Mouse (Mus musculus) liver, embryonic 14.5 days (tissue): ENCODE results near the gene Clk2. TPM values are rescaled to one million over a fixed set of nuclear protein-coding genes. Genes with fewer than 3 reads are reported as not detected.
A peak's percentile ranks its signal among the peaks of the same experiment; 100 is the strongest.

Experiments used
- ATAC-seq: fragments of 200-750 bp; cut with Nextera tagmentation; 2 replicates; pipeline ENCODE4 v1.8.0; 2017; ENCODE audit warnings: moderate number of reproducible peaks, mild to moderate bottlenecking, moderate library complexity; ENCODE audit not compliant: insufficient read depth
- DNase-seq, 3 experiments: peaks; one replicate each; pipeline ENCODE4 v3.0.0-alpha.2; 2012 to 2013; ENCODE audit warnings: low read depth in 3 of 3, low spot score in 3 of 3
- H3K27ac ChIP-seq: fragments of 300-500 bp; sonication (generic); 2 replicates; pipeline ENCODE4 v1.5.1; 2014; ENCODE audit warnings: moderate library complexity, mild to moderate bottlenecking, control low read depth, inconsistent platforms
- H3K27me3 ChIP-seq: fragments of 300-500 bp; sonication (generic); 2 replicates; pipeline ENCODE4 v1.6.1; 2014; ENCODE audit warnings: mild to moderate bottlenecking, low read length, moderate library complexity; ENCODE audit not compliant: control insufficient read depth, insufficient read depth
- H3K36me3 ChIP-seq: fragments of 300-500 bp; sonication (generic); replicated peaks from 2 replicates; pipeline ENCODE4 v1.6.1; 2014; ENCODE audit warnings: low read depth; ENCODE audit not compliant: control insufficient read depth, insufficient read depth
- H3K4me1 ChIP-seq, 2 experiments: fragments of 200-500 bp in 1 of 2; fragments of 300-500 bp in 1 of 2; sonication (generic) in 1 of 2; replicated peaks; 2 replicates each; pipeline ENCODE4 v1.6.1; 2012 to 2014; ENCODE audit warnings: antibody characterized with exemption in 1 of 2, inconsistent platforms in 1 of 2, low read length in 1 of 2; ENCODE audit not compliant: control insufficient read depth in 2 of 2, insufficient read depth in 2 of 2
- H3K4me2 ChIP-seq: fragments of 300-500 bp; sonication (generic); 2 replicates; pipeline ENCODE4 v1.6.1; 2014; ENCODE audit warnings: low read depth, mild to moderate bottlenecking, control low read depth, moderate library complexity
- H3K4me3 ChIP-seq, 2 experiments: fragments of 200-500 bp in 1 of 2; fragments of 300-500 bp in 1 of 2; sonication (generic) in 1 of 2; 2 replicates each; pipeline ENCODE4 v1.5.1; 2012 to 2014; ENCODE audit warnings: low read depth in 2 of 2, low read length in 2 of 2, mild to moderate bottlenecking in 2 of 2, control low read depth in 1 of 2, inconsistent platforms in 1 of 2, moderate library complexity in 1 of 2; ENCODE audit not compliant: insufficient read depth in 1 of 2
- H3K9ac ChIP-seq: fragments of 300-500 bp; sonication (generic); replicated peaks from 2 replicates; pipeline ENCODE4 v1.6.1; 2014; ENCODE audit warnings: mild to moderate bottlenecking, control low read depth, moderate library complexity
- H3K9me3 ChIP-seq: fragments of 300-500 bp; sonication (generic); 2 replicates; pipeline ENCODE4 v1.6.1; 2016; ENCODE audit warnings: low read length, mixed read lengths; ENCODE audit not compliant: control insufficient read depth
- CTCF ChIP-seq: IDR thresholded peaks from 2 replicates; pipeline ENCODE4 v1.5.1; 2016; ENCODE audit warnings: antibody characterized with exemption, low read depth, control low read depth
- EP300 ChIP-seq: IDR thresholded peaks from 2 replicates; pipeline ENCODE4 v1.6.1; 2016; ENCODE audit warnings: antibody characterized with exemption, low read depth
- WGBS: fragments of 180-500 bp; shearing (Covaris S2); extraction: QIAGEN DNeasy Blood & Tissue Kit; methylation state at CpG from one replicate; pipeline ENCODE4 v1.1.7; 2014; ENCODE audit not compliant: insufficient replicate concordance; 5-methylcytosine and 5-hydroxymethylcytosine counted together
- polyA plus RNA-seq, 2 experiments: library from polyadenylated mRNA; depleted of rRNA in 1 of 2; stranded (reverse) in 1 of 2; unstranded in 1 of 2; fragments of >200 nt; fragmentation: Nextera tagmentation in 1 of 2; extraction: Ambion mirVana in 1 of 2; gene quantifications; 2 replicates each; pipeline versions ENCODE4 v1.2.1 to v1.2.3; 2012 to 2014

The Clk2 gene
- polyA plus RNA-seq, 2 experiments, result 6.7 to 28.8 TPM

GRCm38 (mm10) chr3:89182531-89183057 is 18.0 kb downstream of the Clk2 start:
- WGBS, result 24% methylated on average over 7 of the region's 7 CpGs

GRCm38 (mm10) chr3:89183058-89183958 is 18.7 kb downstream of the Clk2 start, which contains the start of gene Fam189b:
Gene Fam189b (plus strand): TSS chr3:89183143.
- Histone ChIP-seq H3K4me1 (peaks cover 10 to 13% of the 10 kb centered on the region in 2 experiments), H3K9me3 (no peaks in the 10 kb centered on the region), H3K9ac (peak within 1 kb of the TSS; percentile 3), H3K27me3 (no peaks in the 10 kb centered on the region), H3K4me3 (peak within 1 kb of the TSS; percentile 44 to 68), H3K4me2 (peak within 1 kb of the TSS; percentile 63), H3K36me3 (peaks cover 19% of the 10 kb centered on the region), H3K27ac (peak within 1 kb of the TSS; percentile 20; the same call in 1 of the 2 replicates)
- TF ChIP-seq EP300 (no peak), CTCF (0 out of 2 replicates have a peak, but pooled peaks have one; percentile 9)
- WGBS, result 19% methylated on average over 39 of the region's 39 CpGs
- DNase-seq (peak; percentile 49 to 62 (median 53)), ATAC-seq (peak; percentile 88)

More at GRCm38 (mm10) chr3:89182531-89183057, 18.0 kb downstream of the Clk2 start:
- TF ChIP-seq CTCF (no peak), EP300 (no peak)
- Histone ChIP-seq H3K27ac (peak overlapping the region; percentile 20; the same call in 1 of the 2 replicates), H3K36me3 (peaks cover 19% of the 10 kb centered on the region), H3K4me2 (peak overlapping the region; percentile 63), H3K9me3 (no peaks in the 10 kb centered on the region), H3K4me1 (peaks cover 12 to 15% of the 10 kb centered on the region in 2 experiments), H3K27me3 (no peaks in the 10 kb centered on the region), H3K9ac (no peak overlapping the region), H3K4me3 (peak overlapping the region in 1 of 2 experiments; percentile 44; a peak in 2 of 4 replicates)
- no peak for ATAC-seq
- DNase-seq, result no peak

GRCm38 (mm10) chr3:89183959-89184315 is 19.3 kb downstream of the Clk2 start:
- Histone ChIP-seq H3K27ac (no peak overlapping the region), H3K4me3 (no peak overlapping the region), H3K4me2 (peak overlapping the region; percentile 63), H3K36me3 (peaks cover 19% of the 10 kb centered on the region), H3K9ac (no peak overlapping the region), H3K27me3 (no peaks in the 10 kb centered on the region), H3K9me3 (no peaks in the 10 kb centered on the region), H3K4me1 (peaks cover 6 to 7% of the 10 kb centered on the region in 2 experiments; a peak in 2 of 4 replicates)
- no peak for ATAC-seq
- DNase-seq, result no peak
- WGBS, result 73% methylated on average over 6 of the region's 6 CpGs
- TF ChIP-seq CTCF (no peak), EP300 (no peak)

- Histone ChIP-seq H3K36me3 (peaks cover 4% of the 10 kb centered on the region), H3K27ac (no peak overlapping the region), H3K4me3 (no peak overlapping the region), H3K9ac (no peak overlapping the region), H3K4me1 (peaks cover 6% of the 10 kb centered on the region in 2 experiments; a peak in 2 of 4 replicates), H3K9me3 (no peaks in the 10 kb centered on the region), H3K27me3 (no peaks in the 10 kb centered on the region), H3K4me2 (no peak overlapping the region)
- no peak for ATAC-seq
- no peak for TF ChIP-seq EP300
- TF ChIP-seq CTCF, result no peak
- DNase-seq, result no peak
- 48% methylated on average over 23 of the region's 23 CpGs for WGBS
Measured at GRCm38 (mm10) chr3:89187197-89187596, 22.6 kb downstream of the Clk2 start.
